Mouse (Mus musculus) erythroblast, embryonic 14.5 days (primary cell): ENCODE results near the gene Tlk2. TPM values are rescaled to one million over a fixed set of nuclear protein-coding genes. Genes with fewer than 3 reads are reported as not detected.

ENCODE experiments used
- H3K27me3 ChIP-seq: 2 replicates; pipeline ENCODE4 v1.6.1; 2012; ENCODE audit warnings: inconsistent platforms; ENCODE audit not compliant: control insufficient read depth
- H3K36me3 ChIP-seq: 2 replicates; pipeline ENCODE4 v1.6.1; 2012; ENCODE audit warnings: mild to moderate bottlenecking, inconsistent platforms; ENCODE audit not compliant: control insufficient read depth
- H3K4me1 ChIP-seq: 2 replicates; pipeline ENCODE4 v1.6.1; 2012; ENCODE audit warnings: inconsistent platforms; ENCODE audit not compliant: control insufficient read depth
- H3K4me3 ChIP-seq: replicated peaks from 2 replicates; pipeline ENCODE3; 2012; ENCODE audit warnings: moderate library complexity, mild to moderate bottlenecking, inconsistent platforms
- H3K9me3 ChIP-seq: 2 replicates; pipeline ENCODE4 v1.6.1; 2012; ENCODE audit warnings: low read length, inconsistent platforms, mixed read lengths; ENCODE audit not compliant: control insufficient read depth
- GATA1 ChIP-seq: IDR thresholded peaks from 2 replicates; pipeline ENCODE4 v1.6.1; 2012; ENCODE audit warnings: low read length, inconsistent platforms, mixed read lengths
- TAL1 ChIP-seq: IDR thresholded peaks from 3 replicates; pipeline ENCODE4 v1.6.1; 2012; ENCODE audit warnings: low read length, inconsistent platforms, mixed read lengths
- polyA plus RNA-seq: library from polyadenylated mRNA; stranded (reverse); fragments of >175 nt; gene quantifications from 2 replicates; pipeline ENCODE4 v1.2.3, GENCODE M21; 2012

Tlk2 gene
- polyA plus RNA-seq, 1 experiment = 0.91 TPM

- Histone ChIP-seq H3K4me1 (no peaks in the 10 kb centered on the region), H3K9me3 (no peaks in the 10 kb centered on the region), H3K36me3 (no peaks in the 10 kb centered on the region), H3K27me3 (no peaks in the 10 kb centered on the region), H3K4me3 (no peak overlapping the region)
- no peak for TF ChIP-seq TAL1
- no peak for TF ChIP-seq GATA1
Observed at GRCm38 (mm10) chr11:105316121-105316520, 137.5 kb downstream of the Tlk2 start.

- TF ChIP-seq TAL1 = no peak
- TF ChIP-seq GATA1 = no peak
- no peaks in the 10 kb centered on the region for H3K9me3 ChIP-seq
- no peak overlapping the region for H3K4me3 ChIP-seq
- H3K27me3 ChIP-seq = no peaks in the 10 kb centered on the region
- H3K4me1 ChIP-seq = no peaks in the 10 kb centered on the region
- H3K36me3 ChIP-seq = no peaks in the 10 kb centered on the region
Observed at GRCm38 (mm10) chr11:105317769-105318168, 139.2 kb downstream of the Tlk2 start.

GRCm38 (mm10) chr11:105321090-105321489, 142.5 kb downstream of the Tlk2 start:
- no peaks in the 10 kb centered on the region for H3K36me3 ChIP-seq
- no peaks in the 10 kb centered on the region for H3K9me3 ChIP-seq
- no peak overlapping the region for H3K4me3 ChIP-seq
- no peaks in the 10 kb centered on the region for H3K4me1 ChIP-seq
- no peaks in the 10 kb centered on the region for H3K27me3 ChIP-seq
- TF ChIP-seq GATA1 (no peak), TAL1 (no peak)

- H3K27me3 ChIP-seq = no peaks in the 10 kb centered on the region
- no peaks in the 10 kb centered on the region for H3K4me1 ChIP-seq
- H3K4me3 ChIP-seq = no peak overlapping the region
- TF ChIP-seq TAL1 = no peak
- TF ChIP-seq GATA1 = no peak
- no peaks in the 10 kb centered on the region for H3K9me3 ChIP-seq
- H3K36me3 ChIP-seq = no peaks in the 10 kb centered on the region
Observed at GRCm38 (mm10) chr11:105323530-105323929, 144.9 kb downstream of the Tlk2 start.

- H3K36me3 ChIP-seq = no peaks in the 10 kb centered on the region
- H3K9me3 ChIP-seq = no peaks in the 10 kb centered on the region
- H3K4me3 ChIP-seq = no peak overlapping the region
- H3K27me3 ChIP-seq = no peaks in the 10 kb centered on the region
- H3K4me1 ChIP-seq = no peaks in the 10 kb centered on the region
- TF ChIP-seq GATA1 = no peak
- no peak for TF ChIP-seq TAL1
Observed at GRCm38 (mm10) chr11:105327101-105327500, 148.5 kb downstream of the Tlk2 start.

GRCm38 (mm10) chr11:105329962-105330361, 151.4 kb downstream of the Tlk2 start:
- Histone ChIP-seq H3K4me1 (no peaks in the 10 kb centered on the region), H3K4me3 (no peak overlapping the region), H3K9me3 (no peaks in the 10 kb centered on the region), H3K36me3 (no peaks in the 10 kb centered on the region), H3K27me3 (no peaks in the 10 kb centered on the region)
- no peak for TF ChIP-seq TAL1
- TF ChIP-seq GATA1 = no peak

GRCm38 (mm10) chr11:105331129-105331528, 152.5 kb downstream of the Tlk2 start:
- no peaks in the 10 kb centered on the region for H3K36me3 ChIP-seq
- no peaks in the 10 kb centered on the region for H3K9me3 ChIP-seq
- no peaks in the 10 kb centered on the region for H3K27me3 ChIP-seq
- no peak overlapping the region for H3K4me3 ChIP-seq
- H3K4me1 ChIP-seq = no peaks in the 10 kb centered on the region
- no peak for TF ChIP-seq GATA1
- no peak for TF ChIP-seq TAL1

GRCm38 (mm10) chr11:105331732-105332131, 153.1 kb downstream of the Tlk2 start:
- no peaks in the 10 kb centered on the region for H3K4me1 ChIP-seq
- no peak for TF ChIP-seq TAL1
- no peak for TF ChIP-seq GATA1
- H3K27me3 ChIP-seq = no peaks in the 10 kb centered on the region
- H3K9me3 ChIP-seq = no peaks in the 10 kb centered on the region
- no peak overlapping the region for H3K4me3 ChIP-seq
- H3K36me3 ChIP-seq = no peaks in the 10 kb centered on the region

GRCm38 (mm10) chr11:105332468-105332867, 153.9 kb downstream of the Tlk2 start:
- H3K4me1 ChIP-seq = no peaks in the 10 kb centered on the region
- no peaks in the 10 kb centered on the region for H3K9me3 ChIP-seq
- H3K4me3 ChIP-seq = no peak overlapping the region
- H3K36me3 ChIP-seq = no peaks in the 10 kb centered on the region
- H3K27me3 ChIP-seq = no peaks in the 10 kb centered on the region
- TF ChIP-seq TAL1 = no peak
- no peak for TF ChIP-seq GATA1

Other genes with a start within 250 kb of the Tlk2 start
- gene Efcab3, start 115.2 kb upstream of the Tlk2 start, polyA plus RNA-seq = not detected in 2 replicates
- 0.31 and 0.35 TPM in 2 replicates for gene Mettl2, start 52.4 kb upstream of the Tlk2 start, polyA plus RNA-seq
- gene Gm10842, start 31.9 kb upstream of the Tlk2 start, polyA plus RNA-seq = not detected in 2 replicates
- 0.01 and 0.03 TPM in 2 replicates for gene Mrc2, start 113.8 kb downstream of the Tlk2 start, polyA plus RNA-seq